Mouse (Mus musculus) monocyte, adult 2 months (primary cell): Measurements from ENCODE around the gene Gm1123.

Experiments used
- DNase-seq, 2 experiments: peaks; one replicate each; pipeline ENCODE4 v3.0.0; 2022; ENCODE audit warnings: low spot score in 2 of 2, low read depth in 1 of 2

Gene Gm1123

GRCm38 (mm10) chr9:99009069-99009897 lies 26.2 kb downstream of the Gm1123 start:
- DNase-seq, result no peak

GRCm38 (mm10) chr9:99001326-99001725 lies 34.2 kb downstream of the Gm1123 start:
- no peak for DNase-seq

- no peak for DNase-seq
Measured at GRCm38 (mm10) chr9:98999881-99000339, 35.6 kb downstream of the Gm1123 start.

GRCm38 (mm10) chr9:98994103-98994502 lies 41.4 kb downstream of the Gm1123 start:
- DNase-seq, result no peak

- DNase-seq, result no peak
Measured at GRCm38 (mm10) chr9:98987131-98987530, 48.4 kb downstream of the Gm1123 start.

GRCm38 (mm10) chr9:98986476-98987096 lies 48.9 kb downstream of the Gm1123 start:
- DNase-seq, result no peak

GRCm38 (mm10) chr9:98985800-98986475 lies 49.6 kb downstream of the Gm1123 start, which contains the start of gene Faim:
TSS of gene Faim (plus strand) at chr9:98986373.
- DNase-seq, result peak; percentile 99 to 100

- DNase-seq, result peak; percentile 70 to 86
Measured at GRCm38 (mm10) chr9:98979431-98980416, 55.8 kb downstream of the Gm1123 start.

- DNase-seq, result no peak
Measured at GRCm38 (mm10) chr9:98976520-98976919, 59.0 kb downstream of the Gm1123 start.

GRCm38 (mm10) chr9:98976081-98976480 lies 59.4 kb downstream of the Gm1123 start:
- DNase-seq, result no peak

- no peak for DNase-seq
Measured at GRCm38 (mm10) chr9:98974898-98975297, 60.6 kb downstream of the Gm1123 start.

- DNase-seq, result no peak
Measured at GRCm38 (mm10) chr9:98973561-98973960, 62.0 kb downstream of the Gm1123 start.

GRCm38 (mm10) chr9:98973101-98973521 lies 62.4 kb downstream of the Gm1123 start:
- DNase-seq, result no peak

GRCm38 (mm10) chr9:98965084-98965483 lies 70.4 kb downstream of the Gm1123 start:
- DNase-seq, result no peak

- DNase-seq, result no peak
Measured at GRCm38 (mm10) chr9:98963661-98964060, 71.9 kb downstream of the Gm1123 start.

GRCm38 (mm10) chr9:98962478-98963142 lies 72.9 kb downstream of the Gm1123 start:
- DNase-seq, result no peak

GRCm38 (mm10) chr9:98961591-98962477 lies 73.7 kb downstream of the Gm1123 start:
- DNase-seq, result no peak

- DNase-seq, result no peak
Measured at GRCm38 (mm10) chr9:98960348-98960747, 75.2 kb downstream of the Gm1123 start.

- DNase-seq, result no peak
Measured at GRCm38 (mm10) chr9:98959851-98960250, 75.7 kb downstream of the Gm1123 start.
